9 mouse cellular contexts compared by ENCODE assay signal in the genomic region with DNA sequence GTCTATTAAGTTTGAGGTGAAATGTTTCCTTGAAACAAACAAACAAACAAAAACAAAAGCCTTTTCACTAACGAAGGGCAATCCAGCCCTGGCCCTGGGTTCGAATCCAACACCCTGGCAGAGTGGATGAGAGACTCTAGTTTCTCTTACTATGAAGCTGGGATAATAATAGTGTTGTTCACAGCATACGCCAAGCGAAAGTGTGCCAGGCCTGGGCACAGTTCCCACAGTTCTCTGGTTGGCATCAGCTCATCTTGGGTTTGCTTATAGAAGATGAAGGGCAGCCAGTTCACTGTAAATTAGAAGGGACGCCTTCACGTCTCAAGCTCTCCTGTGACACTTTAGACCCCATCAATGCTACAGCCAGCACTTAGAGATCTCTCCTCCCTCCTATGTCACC. TPM values are rescaled to one million over a fixed set of nuclear protein-coding genes. Genes with fewer than 3 reads are reported as not detected.
DNase-seq lines count a peak whose midpoint lies in the region; ATAC-seq lines count a peak whose summit lies in the region.
"Had no signal": no experiment of that assay in that cellular context is flagged by ENCODE, and none has a peak within 500 bp of the region (broad histone marks: within the 10 kb centered on the region; RNA-seq: fewer than 3 reads in every experiment).

No protein-coding gene starts in this region.

- no peak overlapping the region for H3K4me2 ChIP-seq in limb, embryonic 15.5 days
- H3K4me2 ChIP-seq: liver, embryonic 12.5 days had no signal

- DNase-seq in cerebellum, adult 11 months: peak; percentile 63
- no peak for DNase-seq in limb, embryonic 10.5 days (ENCODE audit: low spot score)
- DNase-seq in layer of hippocampus, adult 8-10 months (ENCODE audit: low spot score in 2 of 2): peak; percentile 41 to 74
- peak; percentile 38 for DNase-seq in right cerebral cortex, postnatal 25 days
- DNase-seq in urinary bladder, adult 2 months (ENCODE audit: low spot score): no peak
- DNase-seq in kidney, adult 11 months: no peak

- H3K4me1 ChIP-seq in limb, embryonic 15.5 days: peaks cover 21% of the 10 kb centered on the region
- H3K4me1 ChIP-seq in limb, embryonic 10.5 days: peaks cover 8% of the 10 kb centered on the region

- peak overlapping the region; percentile 51; the same call in 1 of the 2 replicates for H3K27ac ChIP-seq in limb, embryonic 15.5 days
- no peak overlapping the region for H3K27ac ChIP-seq in limb, embryonic 10.5 days
- H3K27ac ChIP-seq: liver, embryonic 12.5 days had no signal

- 71% methylated on average over 6 of the region's 6 CpGs for WGBS in limb, embryonic 15.5 days
- WGBS in limb, embryonic 10.5 days: 90% methylated on average over 6 of the region's 6 CpGs

- H3K9me3 ChIP-seq in limb, embryonic 15.5 days: no peaks in the 10 kb centered on the region
- no peaks in the 10 kb centered on the region for H3K9me3 ChIP-seq in limb, embryonic 10.5 days (replicated peaks)
- H3K9me3 ChIP-seq: liver, embryonic 12.5 days had no signal

- H3K4me3 ChIP-seq in limb, embryonic 15.5 days: no peak overlapping the region
- H3K4me3 ChIP-seq in limb, embryonic 10.5 days: no peak overlapping the region
- H3K4me3 ChIP-seq: liver, embryonic 12.5 days had no signal

- ATAC-seq in cerebellum, adult (ENCODE audit: insufficient number of reproducible peaks, low FRiP score, low TSS enrichment): no peak
- ATAC-seq in limb, embryonic 15.5 days (ENCODE audit: insufficient number of reproducible peaks, low FRiP score, low TSS enrichment, low read depth): no peak
- ATAC-seq: liver, embryonic 12.5 days had no signal

- H3K36me3 ChIP-seq in limb, embryonic 15.5 days: no peaks in the 10 kb centered on the region
- no peaks in the 10 kb centered on the region for H3K36me3 ChIP-seq in limb, embryonic 10.5 days
- H3K36me3 ChIP-seq: liver, embryonic 12.5 days had no signal

- H3K9ac ChIP-seq in limb, embryonic 15.5 days: no peak overlapping the region
- H3K9ac ChIP-seq: liver, embryonic 12.5 days had no signal

- H3K27me3 ChIP-seq in limb, embryonic 15.5 days: no peaks in the 10 kb centered on the region
- no peaks in the 10 kb centered on the region for H3K27me3 ChIP-seq in limb, embryonic 10.5 days (ENCODE audit: low read depth, poor library complexity, severe bottlenecking)

RNA-seq across cellular contexts. Expression of a gene that starts 39.2 kb away (rescaled TPM):
- 68.4 and 75.6 TPM in 2 replicates for polyA plus RNA-seq in limb, embryonic 15.5 days (2015; fragmentation: Nextera tagmentation; extraction: Ambion mirVana)
- polyA plus RNA-seq in limb, embryonic 10.5 days (2016; fragmentation: Nextera tagmentation; extraction: Ambion mirVana): 150 and 157 TPM in 2 replicates
- total RNA-seq in layer of hippocampus, adult 8-10 months (2022): 10 to 100 TPM; 60.6 to 73.4 (median 65.8) TPM
- 35.8 and 38.3 TPM in 2 replicates for polyA plus RNA-seq in urinary bladder, adult 2 months (2012; rRNA removed)

RNA-seq across cellular contexts. Expression of a gene that starts 39.5 kb away (rescaled TPM):
- polyA plus RNA-seq in limb, embryonic 15.5 days (2015; fragmentation: Nextera tagmentation; extraction: Ambion mirVana): 5.4 and 6.1 TPM in 2 replicates
- 6.1 and 8.1 TPM in 2 replicates for polyA plus RNA-seq in limb, embryonic 10.5 days (2016; fragmentation: Nextera tagmentation; extraction: Ambion mirVana)
- total RNA-seq in layer of hippocampus, adult 8-10 months (2022): 10 to 100 TPM; 70.4 to 76.4 (median 72.7) TPM
- polyA plus RNA-seq in urinary bladder, adult 2 months (2012; rRNA removed): 5.3 and 6.5 TPM in 2 replicates

Comparison
In these comparisons a context has a peak if more than half of its experiments do, and no peak if none do; other contexts are left out.
1. DNase-seq: peak in cerebellum, adult 11 months (single experiment), layer of hippocampus, adult 8-10 months (2 of 2) and right cerebral cortex, postnatal 25 days (single experiment); none in limb, embryonic 10.5 days (single experiment), urinary bladder, adult 2 months (single experiment) and kidney, adult 11 months (single experiment).